Mouse (Mus musculus): ENCODE measurements at regions not wholly inside any gene's neighbourhood (a gene's known extent, or its start where the extent isn't known, plus 50 kb on each side); places are given as distances from the start of the nearest gene placed in this dataset.
A peak's percentile ranks its signal among the peaks of the same experiment; 100 is the strongest.

DNA sequence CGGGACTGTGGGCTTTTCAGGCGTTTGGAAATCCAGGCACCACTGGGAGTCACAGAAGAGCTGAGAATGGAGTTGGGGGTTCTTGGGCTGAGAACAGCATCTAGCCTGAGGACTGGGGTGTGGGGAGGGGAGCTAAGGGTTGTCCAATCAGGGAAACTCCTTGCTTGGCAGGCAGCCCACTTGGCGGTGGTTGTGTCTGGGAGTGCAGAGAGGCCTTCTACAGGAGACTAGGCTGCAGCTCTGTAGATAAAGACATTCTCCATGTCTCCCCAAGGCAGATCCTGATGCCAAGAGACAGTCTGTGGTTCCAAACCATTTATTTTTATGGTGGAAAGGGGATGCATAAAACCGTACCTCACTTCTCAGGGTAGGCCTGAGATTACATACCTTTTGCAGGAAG lies 774.6 kb downstream of the Brinp1 start:
- DNase-seq: no peak

DNA sequence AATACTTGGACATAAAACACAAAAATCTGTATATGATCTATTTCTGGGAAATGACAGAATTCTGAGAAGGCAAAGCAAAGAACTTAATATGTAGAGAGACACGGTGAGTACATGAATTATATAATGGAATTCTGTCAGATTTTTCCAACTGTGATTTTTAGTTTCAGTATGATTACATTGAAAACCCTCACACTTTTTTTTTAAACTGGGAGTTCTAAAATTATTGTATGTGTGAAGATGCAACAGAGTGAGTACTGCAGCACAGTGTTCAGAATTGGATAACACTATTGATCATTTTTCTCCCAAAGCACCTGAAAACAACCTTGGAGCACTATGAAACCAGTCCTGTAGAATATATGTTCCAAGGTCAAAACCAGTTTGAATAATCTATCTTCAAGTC lies 797.7 kb downstream of the Brinp1 start:
- DNase-seq: no peak

- DNase-seq: no peak
Observed at GRCm38 (mm10) chr4:68148483-68149069, 805.6 kb downstream of the Brinp1 start.

- DNase-seq: no peak
Observed at GRCm38 (mm10) chr4:68128124-68128523, 826.1 kb downstream of the Brinp1 start.

DNA sequence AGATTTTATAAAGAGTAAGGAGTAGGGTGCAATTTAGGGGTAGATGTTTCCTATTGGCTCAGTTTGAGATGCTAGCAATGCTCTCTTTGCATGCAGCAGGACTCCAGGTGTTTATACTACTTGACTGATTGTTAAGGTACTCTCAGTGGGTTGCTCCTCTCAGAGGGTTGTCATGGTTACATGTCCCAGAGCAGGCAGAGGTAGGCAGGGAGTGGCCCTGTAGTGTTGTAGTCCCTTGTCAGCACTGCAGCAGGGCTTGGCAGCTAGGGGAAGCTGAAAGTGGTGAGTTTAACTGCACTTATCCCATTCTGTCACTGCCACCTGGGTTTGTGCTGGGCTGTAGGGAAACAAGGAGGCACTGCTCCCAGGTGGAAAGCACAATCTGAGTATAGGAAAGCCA lies 839.7 kb downstream of the Brinp1 start:
- no peak for DNase-seq

DNA sequence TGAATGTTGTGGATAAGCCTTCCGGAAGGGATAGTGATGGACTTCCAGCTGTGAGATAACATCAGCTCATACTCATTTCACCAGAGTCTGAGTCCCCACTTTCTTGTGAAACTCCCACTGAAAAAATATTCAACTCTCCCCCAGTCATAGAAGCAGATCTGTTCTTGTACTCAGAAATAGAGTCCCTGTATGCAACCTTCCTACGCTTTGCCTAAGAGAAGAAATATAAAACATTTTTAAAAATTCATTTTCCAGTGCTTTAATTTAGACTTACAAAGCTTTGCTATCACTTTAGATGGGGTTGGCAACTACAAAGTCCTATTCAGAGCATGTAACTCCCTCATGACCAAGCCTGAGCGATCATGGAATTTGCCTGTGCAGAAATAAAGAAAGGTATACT lies 868.9 kb downstream of the Brinp1 start:
- no peak for DNase-seq

DNA sequence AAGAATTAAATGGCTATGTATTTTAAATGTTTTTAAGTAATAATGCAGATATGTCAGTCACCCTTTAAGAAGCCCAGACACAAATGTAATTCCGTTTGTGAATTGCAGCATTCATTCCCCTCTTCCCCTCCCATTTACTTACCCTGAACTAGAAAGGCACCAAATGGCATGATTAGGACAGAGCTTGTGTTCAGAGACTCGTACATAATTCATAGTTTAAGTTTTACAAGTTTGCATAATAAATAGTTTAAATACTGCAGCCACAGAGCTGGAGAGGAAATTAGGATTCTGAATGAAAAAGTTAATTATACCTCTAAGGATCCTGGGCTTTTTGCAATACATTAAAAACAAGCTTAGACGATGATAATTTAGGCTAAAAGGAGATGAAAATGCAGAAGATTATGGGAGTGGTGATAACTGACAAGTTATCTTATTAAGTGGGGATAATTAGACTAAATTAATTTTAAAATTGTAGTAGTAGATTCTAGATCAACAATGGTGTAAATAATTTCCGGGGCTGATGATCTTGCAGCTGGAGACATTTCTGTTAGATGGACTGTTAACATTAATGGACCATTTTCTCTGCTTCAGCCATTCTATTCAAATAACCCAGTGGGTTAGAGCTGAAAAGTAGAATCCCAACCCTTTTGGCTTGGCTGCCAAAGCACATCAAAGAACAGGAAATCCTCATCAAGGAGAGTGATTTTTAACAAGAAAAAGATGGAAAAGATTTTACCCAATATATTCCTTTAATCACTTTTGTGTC lies 897.2 kb downstream of the Brinp1 start:
- no peak for DNase-seq

DNA sequence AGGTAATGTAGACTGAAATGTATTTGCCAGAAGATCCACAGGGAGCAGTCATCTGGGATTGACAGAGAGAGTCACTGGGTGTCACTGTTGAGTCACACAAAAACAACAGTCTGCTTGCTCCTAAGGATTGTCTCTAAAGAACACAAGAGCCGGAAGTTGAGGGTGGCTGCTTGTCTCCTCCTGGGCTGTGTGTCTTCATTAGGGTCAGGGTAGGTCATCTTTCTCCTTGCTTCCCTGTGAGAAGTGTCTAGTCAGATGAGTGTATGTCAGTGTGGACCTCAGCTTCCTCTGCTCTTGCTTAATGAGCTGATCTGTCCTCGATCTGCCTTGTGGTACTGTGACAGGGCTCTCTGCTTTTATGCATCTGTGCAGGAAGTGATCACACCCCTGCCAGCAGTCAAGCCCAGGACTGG lies 931.3 kb downstream of the Brinp1 start:
- DNase-seq: peak; percentile 7

DNA sequence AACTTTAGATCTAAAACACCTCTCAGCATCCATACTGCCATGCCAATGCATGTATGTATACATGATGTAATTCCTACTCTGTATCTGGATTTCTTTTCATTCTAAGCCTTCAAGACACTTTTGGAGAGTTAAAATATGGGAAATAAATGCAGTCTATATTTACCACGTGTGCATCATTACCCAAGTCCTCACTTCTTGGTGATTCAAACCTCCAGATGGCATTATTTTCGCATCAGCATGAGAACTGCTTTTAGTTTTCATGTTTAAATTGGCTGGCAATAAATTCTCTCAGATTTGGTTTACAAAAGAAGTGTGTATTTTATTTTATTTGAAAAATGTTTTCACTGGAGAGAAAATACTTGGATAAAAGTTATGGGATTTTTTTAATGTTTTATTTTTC lies 942.8 kb downstream of the Brinp1 start:
- no peak for DNase-seq

DNA sequence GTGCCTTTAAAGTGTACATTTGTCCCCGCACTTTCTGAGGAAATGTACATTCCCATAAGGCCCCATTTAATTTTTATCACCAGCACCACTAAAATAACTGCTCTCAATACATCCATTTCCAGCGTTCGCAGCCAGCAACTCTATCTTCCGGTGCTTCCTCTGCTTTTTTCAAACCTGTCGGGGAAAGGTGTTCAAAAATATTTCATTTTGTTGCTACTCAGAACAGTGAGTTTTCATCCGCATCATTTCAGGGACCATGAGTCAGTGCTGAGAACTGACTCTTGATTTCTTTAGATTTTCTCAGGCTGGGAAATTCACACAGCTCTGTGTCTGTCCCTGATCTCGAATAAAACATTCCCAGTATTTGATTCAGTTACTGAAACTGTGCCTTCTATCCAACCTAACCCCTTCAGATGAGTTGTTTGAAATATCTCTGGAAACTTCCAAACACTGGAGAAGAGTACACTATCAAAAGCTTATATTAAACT lies 959.4 kb downstream of the Brinp1 start:
- DNase-seq: no peak

DNA sequence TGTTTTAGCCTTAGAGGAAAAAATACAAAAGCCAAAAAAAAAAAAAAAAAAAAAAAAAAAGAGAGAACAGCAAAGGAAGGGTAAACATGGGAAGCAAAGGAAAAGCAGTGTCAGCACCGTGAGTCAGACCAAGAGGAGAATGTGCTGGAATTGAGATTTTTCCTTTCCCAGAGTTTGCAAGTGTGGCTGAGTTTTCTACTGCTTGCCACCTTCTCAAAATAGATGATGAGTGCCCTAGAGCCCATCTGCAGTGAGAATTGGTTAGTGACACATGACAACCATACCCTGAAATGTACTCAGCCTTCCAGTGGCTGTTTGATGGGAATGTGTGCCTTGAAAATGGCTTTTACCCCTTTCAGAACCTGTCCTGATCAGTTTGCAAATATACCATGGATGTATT lies 990.7 kb downstream of the Brinp1 start:
- DNase-seq: no peak

DNA sequence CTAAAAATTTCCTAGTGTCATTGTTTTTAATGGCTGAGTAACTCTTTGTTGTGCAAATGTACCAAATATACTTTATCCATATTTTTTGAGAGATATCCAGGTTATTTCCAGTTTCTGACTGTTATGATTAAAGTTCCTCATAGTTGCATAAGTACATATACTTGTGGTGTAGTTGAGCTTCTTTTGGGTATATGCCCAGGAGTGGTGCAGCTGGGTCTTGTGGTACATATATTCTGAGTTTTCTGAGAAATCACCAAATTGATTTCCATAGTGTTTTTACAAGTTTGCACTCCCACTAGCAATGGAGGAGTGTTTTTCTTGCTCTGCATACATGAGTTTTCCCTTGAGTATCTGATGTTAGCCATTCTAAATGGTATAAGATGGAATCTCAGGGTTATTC lies 1006.2 kb downstream of the Brinp1 start:
- DNase-seq: no peak

GRCm38 (mm10) chr4:67932481-67932880 lies 1021.7 kb downstream of the Brinp1 start:
- DNase-seq: no peak

DNA sequence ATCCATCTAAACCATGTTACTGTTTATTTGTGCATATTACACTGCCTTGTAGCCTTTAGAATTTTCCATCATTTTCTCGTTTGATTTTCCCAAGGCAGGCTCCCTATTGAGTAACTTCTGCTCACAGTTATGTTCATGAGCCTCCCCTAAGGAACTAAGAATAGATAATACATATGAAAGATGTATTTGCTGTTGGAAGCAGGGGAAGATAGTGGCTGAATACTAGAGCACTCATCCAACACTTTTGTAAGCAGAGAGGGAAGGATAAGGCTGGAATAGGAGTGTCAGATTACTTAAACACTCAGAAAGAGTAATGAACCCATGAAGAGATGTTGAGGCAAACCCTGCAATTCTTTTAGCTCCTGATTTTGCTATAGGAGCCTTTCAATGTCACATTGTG lies 1055.1 kb downstream of the Brinp1 start:
- DNase-seq: no peak

- DNase-seq: no peak
Observed at GRCm38 (mm10) chr4:67891946-67892575, 1062.1 kb downstream of the Brinp1 start.

- DNase-seq: no peak
Observed at GRCm38 (mm10) chr4:67887954-67888353, 1060.6 kb downstream of the Tlr4 start.

- DNase-seq: peak; percentile 48
Observed at GRCm38 (mm10) chr4:67885204-67885603, 1057.8 kb downstream of the Tlr4 start.

GRCm38 (mm10) chr4:67862218-67862617 lies 1034.8 kb downstream of the Tlr4 start:
- DNase-seq: no peak

GRCm38 (mm10) chr4:67861801-67862200 lies 1034.4 kb downstream of the Tlr4 start:
- no peak for DNase-seq

DNA sequence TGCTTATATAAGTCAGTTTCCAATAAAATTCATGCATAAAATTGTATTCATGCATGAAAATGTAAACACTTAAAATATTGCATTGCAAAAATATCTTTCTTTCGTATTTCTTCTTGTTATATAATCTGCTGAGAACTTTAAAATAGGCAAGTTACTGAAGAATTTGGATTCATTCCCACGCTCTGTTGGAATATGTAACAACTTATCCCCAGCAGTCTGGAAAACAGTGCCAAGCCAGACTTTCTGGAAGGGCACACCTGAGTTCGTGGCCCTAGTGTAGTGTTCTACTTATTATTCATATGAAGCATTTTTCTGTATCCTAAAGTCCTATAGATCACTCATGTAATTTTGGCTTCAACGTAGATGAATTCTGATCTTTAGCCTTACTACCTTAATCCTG lies 1025.6 kb downstream of the Tlr4 start:
- DNase-seq: no peak

GRCm38 (mm10) chr4:67833397-67833796 lies 1006.0 kb downstream of the Tlr4 start:
- DNase-seq: no peak

DNA sequence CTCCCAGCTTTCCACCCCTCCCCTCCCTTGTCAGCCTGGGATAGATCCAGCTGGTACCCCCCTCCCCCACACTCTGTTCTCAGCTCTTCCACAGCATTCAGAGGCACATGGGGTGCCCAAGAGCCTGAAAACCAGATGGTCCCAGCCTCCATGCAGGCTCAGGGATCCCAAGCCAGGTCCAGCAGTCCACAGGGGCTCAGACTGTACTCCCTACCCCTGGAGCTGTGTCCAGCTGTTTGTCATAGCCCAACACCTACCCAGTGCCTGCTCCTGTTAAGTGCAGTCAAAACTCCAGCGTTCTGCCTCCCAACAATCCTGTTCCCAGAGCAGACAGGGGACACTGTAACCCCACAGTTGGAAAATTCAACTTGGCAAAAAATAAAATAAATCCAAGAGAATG lies 998.1 kb downstream of the Tlr4 start:
- no peak for DNase-seq

GRCm38 (mm10) chr4:67796050-67796449 lies 968.7 kb downstream of the Tlr4 start:
- no peak for DNase-seq

All from kidney, postnatal 14 days (tissue).